Mouse (Mus musculus) WW6 (cell line): ENCODE data around the gene Ttll8.
A peak's percentile ranks its signal among the peaks of the same experiment; 100 is the strongest.

Experiments used
- DNase-seq: peaks from one replicate; pipeline ENCODE4 v3.0.0-alpha.2; 2013; ENCODE audit warnings: low read depth, low spot score

Ttll8 gene

DNA sequence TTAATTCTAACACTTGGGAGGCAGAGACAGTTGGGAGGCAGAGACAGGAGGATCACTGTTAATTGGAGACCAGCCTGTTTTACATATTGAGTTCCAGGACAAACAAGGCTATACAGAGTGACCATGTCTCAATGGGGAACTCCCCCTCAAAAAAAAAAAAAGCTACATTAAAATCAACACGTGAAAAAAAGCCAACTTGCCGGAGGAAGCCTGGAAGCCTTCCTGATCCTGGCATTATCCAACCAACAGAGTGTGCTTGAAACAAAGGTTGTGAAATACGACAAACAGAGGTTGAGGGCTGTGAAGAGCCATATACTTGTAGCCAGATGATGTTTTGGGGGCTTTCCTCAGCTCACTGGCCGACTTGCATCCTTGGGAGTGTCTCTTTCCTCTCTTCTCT lies 71.4 kb downstream of the Ttll8 start:
- DNase-seq: no peak

DNA sequence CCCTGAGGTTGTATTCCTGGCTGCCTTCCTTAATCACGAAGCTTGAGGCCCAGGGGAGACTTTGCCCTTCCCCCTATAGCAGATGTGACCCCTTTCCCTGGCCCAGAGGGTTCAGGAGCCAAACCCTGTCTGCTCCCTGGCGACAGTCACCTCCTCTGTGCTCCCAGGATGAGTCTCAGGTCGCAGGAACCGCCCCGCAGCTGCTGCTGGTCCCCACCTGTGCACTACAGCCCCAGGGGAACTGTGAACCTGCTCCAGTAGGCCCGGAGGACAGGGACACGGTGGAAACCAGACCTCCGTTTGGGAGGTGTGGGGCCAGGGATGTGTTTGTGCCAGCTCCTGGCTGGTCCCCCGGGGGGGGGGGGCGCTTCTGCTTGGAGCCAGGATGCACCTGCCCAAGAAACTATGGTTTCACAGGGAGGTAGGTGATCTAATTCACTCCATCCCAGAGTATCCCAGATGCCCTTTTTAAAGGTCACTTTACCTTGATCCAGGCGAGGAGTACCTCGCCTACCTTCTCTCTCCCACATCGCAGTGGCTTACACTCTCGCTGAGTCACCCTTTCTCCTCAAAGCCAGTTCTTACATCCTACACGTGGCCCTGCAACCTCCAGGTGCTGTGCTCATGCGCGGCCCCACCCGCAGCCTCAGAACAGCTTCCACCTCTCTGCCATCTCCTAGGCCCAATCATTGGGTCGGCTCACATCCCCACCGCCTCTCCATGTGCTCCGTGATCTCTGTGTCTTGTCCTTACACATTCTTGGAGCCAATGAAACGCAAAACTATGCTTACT lies 72.8 kb downstream of the Ttll8 start:
- no peak for DNase-seq

DNA sequence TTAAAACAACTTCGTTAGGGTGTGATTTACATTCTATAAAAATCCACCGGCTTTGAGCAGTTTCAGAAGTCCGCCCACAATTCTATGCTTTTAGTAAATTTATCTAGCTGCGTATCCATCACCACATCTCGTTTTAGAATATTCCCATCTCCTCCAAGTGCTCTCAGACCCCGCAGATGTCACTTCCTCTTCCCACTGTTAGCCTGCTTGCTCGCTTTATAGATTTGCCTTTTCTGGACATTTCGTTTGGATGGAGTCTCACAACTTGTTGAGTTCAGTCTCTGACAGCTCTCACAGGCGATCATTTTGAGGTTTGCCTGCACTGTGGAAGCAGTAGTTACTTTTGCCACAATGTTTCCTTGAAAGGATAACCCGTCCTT lies 77.2 kb downstream of the Ttll8 start:
- no peak for DNase-seq

DNA sequence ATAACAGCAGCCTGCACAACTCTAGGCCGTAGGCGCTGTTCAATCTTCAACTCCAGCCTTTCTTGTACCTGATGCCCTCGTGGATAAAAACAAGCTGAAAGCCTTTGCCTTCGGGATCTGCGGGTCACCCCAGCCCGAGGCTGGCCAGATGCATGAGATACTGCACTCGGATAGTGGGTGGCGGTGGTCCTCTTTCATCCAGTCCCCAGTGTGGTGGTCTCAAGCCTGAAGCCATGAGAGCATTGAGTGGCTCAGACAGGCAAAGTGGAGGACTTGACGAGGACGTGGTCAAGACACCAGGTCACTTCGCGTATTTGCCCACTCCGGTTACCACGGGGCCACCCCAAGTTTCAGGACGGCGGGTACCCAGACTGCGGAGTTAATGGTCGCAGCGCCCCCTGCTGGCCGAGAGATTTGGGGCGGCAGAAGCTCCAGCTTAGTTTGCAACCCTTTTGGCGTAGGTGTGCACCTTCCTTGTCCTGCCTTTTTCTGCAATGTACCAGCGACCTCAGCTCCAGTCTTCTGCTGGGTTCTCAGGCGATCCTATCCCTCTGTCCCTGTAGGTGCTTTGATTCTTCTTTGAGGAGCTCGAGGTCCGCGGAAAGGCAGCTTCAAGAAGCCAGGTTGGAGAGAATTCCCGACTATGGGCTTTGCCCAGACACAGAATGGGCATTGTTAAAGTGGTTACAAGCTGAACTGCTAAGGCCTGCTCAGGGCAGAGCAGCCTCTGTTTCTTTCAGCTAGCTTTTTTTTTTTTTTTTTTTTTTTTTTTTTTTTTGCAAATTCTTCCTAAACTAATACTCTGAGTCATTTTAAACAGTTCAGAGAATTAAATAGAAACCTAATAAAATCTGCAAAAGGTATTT lies 77.8 kb downstream of the Ttll8 start:
- no peak for DNase-seq

DNA sequence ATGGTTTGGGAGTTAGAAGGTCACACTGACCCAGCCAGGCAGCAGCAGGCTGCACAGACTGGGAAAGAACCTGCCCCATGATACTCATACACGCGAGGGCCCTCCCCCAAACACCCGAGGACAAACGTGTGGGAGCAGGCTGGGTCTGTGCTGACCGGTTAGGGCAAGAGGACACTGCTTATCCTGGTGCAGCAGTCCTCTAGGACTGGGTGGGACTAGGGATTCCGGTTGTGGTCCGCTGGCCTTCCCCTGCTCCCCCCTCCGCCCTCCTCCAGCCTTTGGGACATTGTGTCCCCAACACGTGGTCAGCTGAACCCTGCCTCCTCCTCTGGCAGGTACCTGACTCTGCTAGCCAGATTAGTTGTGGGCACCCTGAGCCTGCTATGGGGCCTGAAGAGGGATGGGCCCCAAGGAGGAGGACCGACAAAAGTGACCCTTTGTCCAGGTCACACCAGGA lies 78.6 kb downstream of the Ttll8 start:
- no peak for DNase-seq

DNA sequence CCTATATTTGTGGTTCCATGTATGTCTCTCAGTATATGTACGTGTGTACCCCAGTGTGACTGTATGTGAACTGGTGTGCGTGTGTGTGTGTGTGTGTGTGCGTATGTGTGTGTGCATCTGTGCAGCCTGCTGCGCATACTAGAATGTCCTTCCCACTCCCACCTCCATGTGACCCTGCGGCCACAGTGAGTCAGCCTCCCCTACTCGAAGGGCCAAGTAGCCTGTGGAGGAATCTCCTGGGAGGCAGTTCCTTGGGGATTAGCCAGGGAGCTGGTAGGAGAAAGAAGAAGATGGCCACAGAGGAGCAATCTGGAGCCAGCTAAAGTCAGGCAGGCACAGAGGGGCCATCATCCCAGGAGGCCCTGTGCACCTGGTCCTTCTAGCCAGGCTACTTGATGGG lies 79.7 kb downstream of the Ttll8 start:
- no peak for DNase-seq

DNA sequence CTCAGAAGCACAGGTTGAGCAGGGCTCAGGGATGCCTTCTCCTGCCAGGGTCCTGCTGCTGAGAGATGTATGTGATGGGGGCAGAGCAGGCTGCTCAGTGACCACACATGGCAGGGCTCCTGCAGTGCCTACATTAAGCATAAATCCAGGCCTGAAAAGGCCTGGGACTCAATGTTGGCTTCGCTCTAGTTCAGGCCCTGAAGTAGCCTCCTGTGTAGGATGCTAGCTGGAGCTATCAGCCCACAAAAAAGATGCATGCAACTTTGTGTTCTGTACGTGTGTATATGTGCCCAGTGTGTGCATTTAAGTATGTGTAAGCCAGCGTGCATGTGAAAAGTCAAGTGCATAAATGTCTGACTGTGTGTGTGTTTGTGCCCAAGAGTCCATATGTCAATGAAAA lies 80.2 kb downstream of the Ttll8 start:
- no peak for DNase-seq

DNA sequence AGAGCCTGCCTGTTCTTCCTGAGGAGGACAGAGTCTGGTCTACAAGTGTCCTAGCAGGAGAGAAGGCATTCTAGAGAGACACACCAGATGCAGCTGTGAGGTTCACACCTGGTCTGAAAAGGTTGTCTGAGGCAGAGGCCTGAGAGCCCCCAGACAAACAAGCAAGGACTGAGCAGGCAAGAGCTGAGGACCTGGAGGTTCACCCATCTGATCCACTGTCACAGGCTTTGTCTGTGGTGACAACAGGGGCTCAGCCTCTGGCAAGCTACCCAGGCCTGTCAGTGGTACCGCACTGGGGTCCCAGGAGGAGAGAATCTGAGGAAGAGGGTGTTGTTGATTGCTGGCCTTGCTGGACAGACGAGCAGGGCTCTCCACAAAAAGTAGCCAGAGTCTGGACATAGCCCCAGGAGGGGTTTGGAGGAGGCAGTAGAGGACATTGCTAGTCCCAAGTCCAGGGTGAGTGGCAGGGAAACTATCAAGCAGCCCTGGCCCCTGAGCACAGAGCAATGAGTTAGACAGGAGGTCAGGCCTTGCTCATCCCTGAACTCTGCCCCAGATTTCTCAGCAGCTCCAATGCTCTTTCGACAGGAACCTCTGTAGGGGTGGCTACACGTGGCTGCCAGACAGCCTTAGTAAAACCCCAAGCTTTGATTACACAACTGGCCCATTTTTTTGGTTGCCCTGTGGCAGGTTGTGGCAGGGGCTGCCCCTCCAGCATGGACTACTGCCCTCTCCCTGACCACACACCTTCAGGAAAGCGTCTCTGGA lies 83.6 kb downstream of the Ttll8 start:
- no peak for DNase-seq

DNA sequence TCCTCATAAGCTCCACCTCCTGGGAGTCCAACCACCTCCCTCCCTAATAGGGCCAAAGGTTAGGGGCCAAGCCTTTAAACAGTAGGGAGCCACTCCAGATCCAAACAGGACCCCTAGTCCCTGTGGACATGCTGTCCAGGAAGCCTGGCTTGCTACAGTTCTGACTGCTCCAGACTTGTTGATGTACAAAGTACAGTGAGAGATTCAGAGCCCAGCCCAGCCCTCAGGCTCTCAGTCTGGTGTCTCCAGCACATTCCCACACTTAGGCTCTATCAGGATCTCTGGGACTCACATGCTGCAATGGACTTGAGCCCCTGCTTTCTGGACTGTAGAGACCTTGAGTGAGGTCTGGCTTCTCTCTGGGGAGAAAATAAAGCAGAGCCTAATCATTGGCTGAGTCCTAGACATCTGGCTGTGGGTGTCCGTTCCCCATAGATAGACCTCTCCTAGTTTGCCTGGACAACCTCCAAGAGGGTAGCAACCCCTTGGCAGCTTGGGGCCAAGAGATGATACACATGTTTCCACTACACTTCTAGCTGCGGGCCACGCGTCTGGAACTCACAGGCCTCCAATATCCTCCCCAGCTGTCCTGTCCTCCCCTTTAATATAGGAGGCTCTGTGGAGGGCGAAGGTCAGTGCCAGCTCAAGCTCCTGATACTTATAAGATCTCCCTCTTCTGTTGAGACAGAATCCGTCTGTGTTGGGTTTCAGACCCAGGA lies 86.0 kb downstream of the Ttll8 start:
- DNase-seq: no peak

DNA sequence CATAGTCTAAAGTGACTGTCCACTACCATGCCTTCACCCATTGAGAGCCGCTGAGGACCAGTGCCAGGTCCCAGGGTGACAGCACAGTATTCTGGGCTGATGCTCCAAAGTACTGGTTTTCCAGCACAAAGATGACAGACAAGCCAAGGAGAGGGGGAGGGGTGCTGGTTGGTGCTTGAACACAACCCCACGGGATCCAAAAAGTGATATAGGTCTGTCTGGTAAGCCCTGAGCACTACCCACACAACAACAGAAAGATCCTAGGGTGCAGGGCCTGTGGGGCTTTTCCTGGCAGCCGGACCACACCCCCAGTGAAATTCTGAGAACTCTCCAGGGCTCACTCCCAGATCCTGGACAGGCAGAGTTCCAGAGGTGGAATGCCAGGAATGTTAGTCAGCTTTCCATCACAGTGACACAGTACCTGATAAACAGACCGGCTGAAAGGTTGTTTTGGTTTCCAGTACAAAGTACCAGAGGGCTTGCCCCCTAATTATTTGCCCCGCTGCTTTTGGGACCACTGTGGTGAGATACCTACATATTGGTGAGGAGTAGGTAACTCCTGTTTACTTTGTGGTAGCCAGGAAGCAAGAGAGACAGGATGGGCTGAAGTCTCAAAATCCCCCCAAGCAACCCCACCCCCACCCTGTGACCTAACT lies 86.7 kb downstream of the Ttll8 start:
- DNase-seq: no peak

DNA sequence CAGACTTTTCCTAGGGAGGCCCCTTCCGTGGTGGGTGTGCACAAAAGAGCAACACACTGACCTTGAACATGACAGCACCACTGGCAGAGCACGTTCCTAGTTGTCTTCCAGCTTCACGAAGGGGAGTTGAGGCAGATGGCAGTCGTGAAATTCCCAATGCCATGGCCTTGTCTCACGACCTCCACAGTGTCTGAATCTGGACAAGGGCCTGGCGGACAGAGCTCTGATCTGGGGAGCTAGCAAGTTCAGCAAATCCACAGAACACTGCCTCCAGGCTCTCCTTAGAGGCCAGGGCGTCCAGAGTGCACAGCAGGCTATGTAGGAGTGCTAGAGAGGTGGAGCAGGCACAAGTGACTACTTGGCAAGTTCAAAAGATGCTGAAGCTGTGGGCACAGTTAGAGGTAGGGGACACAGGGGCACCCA lies 87.3 kb downstream of the Ttll8 start:
- DNase-seq: no peak

DNA sequence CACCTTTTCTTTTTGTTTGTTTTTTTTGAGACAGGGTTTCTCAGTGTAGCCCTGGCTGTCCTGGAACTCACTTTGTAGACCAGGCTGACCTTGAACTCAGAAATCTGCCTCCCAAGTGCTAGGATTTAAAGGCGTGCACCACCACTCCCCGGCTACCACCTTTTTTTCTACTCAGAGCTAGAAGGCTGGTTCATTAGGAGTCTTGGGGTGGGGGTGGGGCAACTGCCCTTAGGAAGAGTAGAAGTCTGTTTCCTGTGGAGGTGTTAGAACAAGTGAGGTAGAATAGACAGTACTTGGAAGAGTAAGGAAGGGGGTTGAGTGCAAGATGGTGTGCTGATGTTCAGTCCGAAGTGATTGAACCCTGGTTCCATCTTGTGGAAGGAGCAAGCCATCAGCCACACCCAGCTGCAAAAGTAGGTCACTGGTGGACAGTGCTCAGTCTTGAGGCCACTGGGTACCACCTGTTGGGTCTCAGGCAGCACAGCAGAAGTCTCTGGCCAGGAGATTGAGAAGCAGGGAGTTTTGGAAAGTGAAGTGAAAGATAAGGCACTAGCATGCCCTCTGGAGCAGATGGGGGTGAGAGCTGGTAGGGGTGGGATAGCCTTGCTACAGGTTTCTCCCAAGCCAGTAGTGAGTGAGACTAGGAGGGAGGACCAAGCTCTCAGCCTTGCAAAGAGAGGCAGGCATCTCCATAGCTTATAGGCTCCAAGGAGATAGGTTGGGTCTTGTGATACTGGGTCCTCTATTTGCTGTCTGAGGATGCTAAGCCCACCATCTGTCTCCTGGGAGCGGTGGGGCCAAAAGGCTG lies 88.1 kb downstream of the Ttll8 start:
- DNase-seq: no peak

DNA sequence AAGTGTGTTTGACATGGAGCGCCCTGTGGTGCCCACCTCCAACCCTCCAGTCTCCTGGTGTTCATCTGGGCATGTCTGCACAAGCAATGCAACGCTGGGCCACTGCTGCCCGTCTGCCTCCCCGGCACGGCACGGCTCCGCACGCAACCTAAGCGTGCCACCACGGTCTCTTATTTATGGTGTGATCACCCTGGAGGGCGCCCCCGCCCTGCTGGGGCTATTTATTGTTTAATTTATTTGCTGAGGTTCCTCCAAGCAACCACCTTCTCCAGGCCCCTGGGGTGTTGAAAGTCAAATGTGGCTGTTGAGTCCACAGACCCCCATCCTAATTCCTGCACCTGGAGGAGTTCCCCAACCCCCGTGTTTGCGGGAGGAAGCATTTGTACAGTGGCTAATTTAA lies 89.2 kb downstream of the Ttll8 start:
- DNase-seq: no peak

DNA sequence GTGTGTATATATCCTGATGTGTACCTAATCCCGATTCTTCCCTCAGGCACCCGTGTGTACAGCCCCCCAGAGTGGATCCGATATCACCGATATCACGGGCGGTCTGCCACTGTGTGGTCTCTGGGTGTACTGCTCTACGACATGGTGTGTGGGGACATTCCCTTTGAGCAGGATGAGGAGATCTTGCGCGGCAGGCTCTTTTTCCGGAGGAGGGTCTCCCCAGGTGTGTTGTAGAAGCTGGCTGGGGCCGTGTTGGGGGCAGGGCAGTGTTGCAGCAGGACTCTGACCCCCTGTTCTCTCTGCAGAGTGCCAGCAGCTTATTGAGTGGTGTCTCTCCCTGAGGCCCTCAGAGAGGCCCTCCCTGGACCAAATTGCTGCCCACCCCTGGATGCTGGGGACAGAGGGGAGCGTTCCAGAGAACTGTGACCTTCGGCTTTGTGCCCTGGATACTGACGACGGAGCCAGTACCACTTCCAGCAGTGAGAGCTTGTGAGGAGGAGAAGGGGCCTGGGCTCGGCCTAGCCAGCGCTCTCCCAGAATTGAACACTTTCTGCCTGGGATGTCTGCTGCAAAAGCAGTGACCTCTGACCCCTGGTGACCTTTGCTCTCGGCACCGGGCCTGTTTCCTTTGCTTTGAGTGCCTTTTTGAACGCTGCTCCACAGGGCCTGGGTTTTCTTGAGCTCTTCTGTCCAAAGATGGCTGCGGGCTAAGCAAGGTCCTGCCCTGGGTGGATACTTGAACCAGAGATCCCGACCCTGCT lies 89.8 kb downstream of the Ttll8 start:
- DNase-seq: no peak

DNA sequence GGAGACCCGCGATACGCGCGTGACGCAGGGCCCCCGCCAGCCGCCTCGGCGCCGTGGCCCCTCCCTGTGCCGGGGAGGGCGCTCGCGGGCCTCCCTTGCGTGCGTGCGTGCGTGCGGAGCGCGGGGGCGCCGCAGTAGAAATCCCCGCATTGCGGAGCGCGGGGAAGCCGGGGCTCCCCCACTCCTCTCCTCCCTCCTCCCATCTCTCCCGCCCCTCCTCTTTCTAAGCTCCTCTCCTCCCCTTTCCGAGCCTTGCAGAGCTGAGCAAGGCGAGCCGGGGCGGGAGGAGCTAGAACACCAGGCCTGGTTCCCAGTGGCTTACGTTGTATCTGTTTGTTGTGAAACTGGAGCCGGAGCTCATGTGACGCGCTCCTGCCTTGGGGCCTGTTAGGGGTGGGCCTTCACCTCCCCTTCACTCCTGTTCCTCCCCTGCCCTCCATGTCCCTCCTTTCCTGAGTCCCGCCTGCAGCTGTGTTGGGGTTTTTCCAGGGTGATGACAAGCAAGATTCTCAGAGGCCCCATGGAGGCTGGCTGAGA lies 90.5 kb downstream of the Ttll8 start:
- peak; percentile 77 for DNase-seq

DNA sequence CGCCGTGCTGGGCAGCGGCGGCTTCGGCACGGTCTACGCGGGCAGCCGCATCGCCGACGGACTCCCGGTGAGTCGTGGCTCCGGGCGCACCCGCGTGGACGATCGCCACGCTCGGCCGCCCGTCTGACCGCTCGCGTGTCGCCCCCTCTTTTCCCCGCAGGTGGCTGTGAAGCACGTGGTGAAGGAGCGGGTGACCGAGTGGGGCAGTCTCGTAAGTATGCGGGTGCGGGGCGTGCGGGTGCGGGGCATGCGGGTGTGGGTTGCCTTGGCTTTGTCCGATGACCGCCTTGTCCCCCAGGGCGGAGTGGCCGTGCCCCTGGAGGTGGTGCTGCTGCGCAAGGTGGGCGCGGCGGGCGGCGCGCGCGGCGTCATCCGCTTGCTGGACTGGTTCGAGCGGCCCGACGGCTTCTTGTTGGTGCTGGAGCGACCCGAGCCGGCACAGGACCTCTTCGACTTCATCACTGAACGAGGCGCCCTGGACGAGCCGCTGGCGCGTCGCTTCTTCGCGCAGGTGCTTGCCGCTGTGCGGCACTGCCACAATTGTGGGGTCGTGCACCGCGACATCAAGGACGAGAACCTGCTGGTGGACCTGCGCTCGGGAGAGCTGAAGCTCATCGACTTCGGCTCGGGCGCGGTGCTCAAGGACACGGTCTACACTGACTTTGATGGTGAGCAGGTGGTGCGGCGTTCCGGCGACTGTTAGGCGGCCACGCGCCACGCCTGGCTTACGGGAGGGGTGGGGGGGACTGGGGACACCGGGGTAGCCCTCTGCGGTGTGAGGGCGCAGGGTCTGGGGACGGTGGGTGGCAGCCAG lies 91.1 kb downstream of the Ttll8 start:
- DNase-seq: no peak

DNA sequence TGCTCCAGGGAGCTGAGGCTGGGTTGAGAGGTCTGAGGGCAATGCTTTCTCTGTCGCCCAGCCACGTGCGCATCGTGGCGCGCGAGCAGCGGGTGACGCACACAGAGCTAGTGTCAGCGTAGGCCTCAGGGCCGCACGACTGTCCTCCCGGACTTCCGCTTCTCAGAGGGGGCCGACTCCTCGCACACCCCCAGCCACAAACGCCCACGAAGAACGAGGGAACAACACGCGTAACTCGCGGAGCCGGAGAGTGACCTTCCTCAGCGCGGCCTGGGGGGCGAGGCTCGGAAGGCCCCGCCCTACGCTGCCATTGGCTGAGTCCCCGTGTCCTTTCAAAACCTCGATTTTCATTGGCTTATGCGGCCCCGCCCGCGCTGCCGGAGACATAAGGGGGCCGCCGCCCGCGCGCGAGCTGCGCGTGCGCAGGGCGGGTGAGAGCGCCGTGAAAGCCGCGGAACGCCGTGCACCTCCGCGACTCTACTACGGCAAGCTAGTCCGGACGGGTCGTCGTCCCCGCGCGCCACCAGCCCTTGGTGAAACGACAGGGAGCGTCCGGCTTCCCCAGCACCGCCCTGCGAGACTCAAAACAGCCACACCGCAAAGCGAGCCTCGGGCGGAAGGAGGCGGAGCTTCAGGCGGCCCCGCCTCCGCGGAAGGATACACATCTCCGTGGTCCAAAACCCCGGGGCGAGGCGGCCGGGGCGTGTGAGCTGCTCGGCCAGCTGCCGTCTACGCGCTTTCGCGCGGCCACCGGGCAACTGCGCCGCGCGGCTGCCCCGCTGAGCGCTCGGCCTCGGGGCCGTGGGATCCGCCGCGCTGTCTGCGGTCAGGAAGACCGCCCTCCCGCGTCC lies 92.2 kb downstream of the Ttll8 start, which contains the start of gene Pim3:
TSS of gene Pim3 (plus strand) at position 415 of the 851 bp plus-strand sequence.
- DNase-seq: peak; percentile 94
